Mouse (Mus musculus) heart, embryonic 12.5 days (tissue): ENCODE results near the gene Adarb1. TPM values are rescaled to one million over a fixed set of nuclear protein-coding genes. Genes with fewer than 3 reads are reported as not detected.

Source experiments
- ATAC-seq: fragments of 200-750 bp; cut with Nextera tagmentation; 2 replicates; pipeline ENCODE4 v1.8.0; 2017; ENCODE audit warnings: moderate TSS enrichment, moderate library complexity; ENCODE audit not compliant: insufficient number of reproducible peaks, low FRiP score
- H3K27ac ChIP-seq: fragments of 300-500 bp; sonication (generic); 2 replicates; pipeline ENCODE4 v1.5.1; 2016; ENCODE audit warnings: mild to moderate bottlenecking, moderate library complexity; ENCODE audit not compliant: poor library complexity, severe bottlenecking
- H3K27me3 ChIP-seq: fragments of 300-500 bp; sonication (generic); replicated peaks from 2 replicates; pipeline ENCODE4 v1.6.1; 2016; ENCODE audit warnings: mild to moderate bottlenecking, moderate library complexity
- H3K36me3 ChIP-seq: fragments of 300-500 bp; sonication (generic); 2 replicates; pipeline ENCODE4 v1.6.1; 2016; ENCODE audit warnings: mild to moderate bottlenecking, moderate library complexity
- H3K4me1 ChIP-seq: fragments of 300-500 bp; sonication (generic); replicated peaks from 2 replicates; pipeline ENCODE4 v1.6.1; 2016; ENCODE audit warnings: mild to moderate bottlenecking
- H3K4me2 ChIP-seq: fragments of 300-500 bp; sonication (generic); 2 replicates; pipeline ENCODE4 v1.6.1; 2016; ENCODE audit warnings: mild to moderate bottlenecking, moderate library complexity
- H3K4me3 ChIP-seq: fragments of 300-500 bp; sonication (generic); 2 replicates; pipeline ENCODE4 v1.5.1; 2016; ENCODE audit warnings: mild to moderate bottlenecking
- H3K9ac ChIP-seq: fragments of 300-500 bp; sonication (generic); 2 replicates; pipeline ENCODE4 v1.6.1; 2016; ENCODE audit warnings: mild to moderate bottlenecking, moderate library complexity
- H3K9me3 ChIP-seq: fragments of 300-500 bp; sonication (generic); replicated peaks from 2 replicates; pipeline ENCODE4 v1.6.1; 2016; ENCODE audit warnings: mild to moderate bottlenecking, moderate library complexity
- WGBS: fragments of 180-500 bp; shearing (Covaris S2); methylation state at CpG from one replicate; pipeline ENCODE4 v1.1.7; 2016; 5-methylcytosine and 5-hydroxymethylcytosine counted together
- polyA plus RNA-seq: library from polyadenylated mRNA; unstranded; fragments of >200 nt; fragmentation: Nextera tagmentation; extraction: Ambion mirVana; gene quantifications from 2 replicates; pipeline ENCODE4 v1.2.1, GENCODE M21; 2016

Gene Adarb1
- polyA plus RNA-seq, 1 experiment from 2014 or later, result 13.3 TPM

- no peak overlapping the region for H3K27ac ChIP-seq
- H3K4me1 ChIP-seq, result peaks cover 23% of the 10 kb centered on the region; the same call in 1 of the 2 replicates
- H3K36me3 ChIP-seq, result no peaks in the 10 kb centered on the region
- no peaks in the 10 kb centered on the region for H3K27me3 ChIP-seq
- no peak overlapping the region for H3K4me2 ChIP-seq
- no peak overlapping the region for H3K4me3 ChIP-seq
- no peak for ATAC-seq
- H3K9ac ChIP-seq, result no peak overlapping the region
- 82% methylated on average over 8 of the region's 8 CpGs for WGBS
- H3K9me3 ChIP-seq, result no peaks in the 10 kb centered on the region
These were observed 35.0 kb downstream of the Adarb1 start for GRCm38 (mm10) chr10:77383045-77383444.

- Histone ChIP-seq H3K4me2 (no peak overlapping the region), H3K27me3 (no peaks in the 10 kb centered on the region), H3K36me3 (no peaks in the 10 kb centered on the region), H3K9ac (no peak overlapping the region), H3K9me3 (no peaks in the 10 kb centered on the region), H3K4me3 (no peak overlapping the region), H3K4me1 (peaks cover 12% of the 10 kb centered on the region; the same call in 1 of the 2 replicates), H3K27ac (peak overlapping the region; percentile 42; the same call in 1 of the 2 replicates)
- 44% methylated on average over 2 of the region's 2 CpGs for WGBS
- no peak for ATAC-seq
These were observed 36.9 kb downstream of the Adarb1 start for GRCm38 (mm10) chr10:77381191-77381590.

- Histone ChIP-seq H3K36me3 (no peaks in the 10 kb centered on the region), H3K9me3 (no peaks in the 10 kb centered on the region), H3K27me3 (no peaks in the 10 kb centered on the region), H3K4me3 (no peak overlapping the region), H3K4me1 (peaks cover 10% of the 10 kb centered on the region; the same call in 1 of the 2 replicates), H3K9ac (no peak overlapping the region), H3K27ac (peak overlapping the region; percentile 42; the same call in 1 of the 2 replicates), H3K4me2 (no peak overlapping the region)
- 0 out of 2 replicates have a peak, but pooled peaks have one; percentile 25 for ATAC-seq
- 66% methylated on average over 6 of the region's 6 CpGs for WGBS
These were observed 37.4 kb downstream of the Adarb1 start for GRCm38 (mm10) chr10:77380716-77381115.

GRCm38 (mm10) chr10:77379199-77379598 is 38.9 kb downstream of the Adarb1 start:
- peaks cover 9% of the 10 kb centered on the region; the same call in 1 of the 2 replicates for H3K4me1 ChIP-seq
- no peaks in the 10 kb centered on the region for H3K36me3 ChIP-seq
- H3K27me3 ChIP-seq, result no peaks in the 10 kb centered on the region
- no peak overlapping the region for H3K9ac ChIP-seq
- H3K4me2 ChIP-seq, result no peak overlapping the region
- ATAC-seq, result no peak
- 92% methylated on average over 4 of the region's 4 CpGs for WGBS
- no peak overlapping the region for H3K27ac ChIP-seq
- no peak overlapping the region for H3K4me3 ChIP-seq
- H3K9me3 ChIP-seq, result no peaks in the 10 kb centered on the region

- Histone ChIP-seq H3K4me3 (no peak overlapping the region), H3K4me2 (no peak overlapping the region), H3K9ac (no peak overlapping the region), H3K27ac (peak overlapping the region; percentile 28; the same call in 1 of the 2 replicates), H3K27me3 (no peaks in the 10 kb centered on the region), H3K36me3 (no peaks in the 10 kb centered on the region), H3K9me3 (no peaks in the 10 kb centered on the region), H3K4me1 (peaks cover 23% of the 10 kb centered on the region)
- ATAC-seq, result no peak
- 68% methylated on average over 1 of the region's 1 CpGs for WGBS
These were observed 42.0 kb downstream of the Adarb1 start for GRCm38 (mm10) chr10:77376056-77376455.

- no peaks in the 10 kb centered on the region for H3K27me3 ChIP-seq
- H3K27ac ChIP-seq, result no peak overlapping the region
- no peak overlapping the region for H3K4me2 ChIP-seq
- no peak for ATAC-seq
- no peaks in the 10 kb centered on the region for H3K36me3 ChIP-seq
- no peak overlapping the region for H3K4me3 ChIP-seq
- WGBS, result 97% methylated on average over 1 of the region's 1 CpGs
- no peak overlapping the region for H3K9ac ChIP-seq
- no peaks in the 10 kb centered on the region for H3K9me3 ChIP-seq
- H3K4me1 ChIP-seq, result peaks cover 19% of the 10 kb centered on the region
These were observed 43.1 kb downstream of the Adarb1 start for GRCm38 (mm10) chr10:77374948-77375347.

- WGBS, result 86% methylated on average over 5 of the region's 5 CpGs
- no peak overlapping the region for H3K27ac ChIP-seq
- H3K36me3 ChIP-seq, result no peaks in the 10 kb centered on the region
- ATAC-seq, result no peak
- H3K9me3 ChIP-seq, result no peaks in the 10 kb centered on the region
- H3K9ac ChIP-seq, result no peak overlapping the region
- H3K4me2 ChIP-seq, result no peak overlapping the region
- no peak overlapping the region for H3K4me3 ChIP-seq
- peaks cover 25% of the 10 kb centered on the region for H3K4me1 ChIP-seq
- no peaks in the 10 kb centered on the region for H3K27me3 ChIP-seq
These were observed 43.7 kb downstream of the Adarb1 start for GRCm38 (mm10) chr10:77374407-77374806.

- Histone ChIP-seq H3K27ac (no peak overlapping the region), H3K9ac (no peak overlapping the region), H3K9me3 (no peaks in the 10 kb centered on the region), H3K4me2 (no peak overlapping the region), H3K27me3 (no peaks in the 10 kb centered on the region), H3K36me3 (no peaks in the 10 kb centered on the region), H3K4me1 (peaks cover 40% of the 10 kb centered on the region), H3K4me3 (no peak overlapping the region)
- 75% methylated on average over 5 of the region's 5 CpGs for WGBS
- no peak for ATAC-seq
These were observed 47.9 kb downstream of the Adarb1 start for GRCm38 (mm10) chr10:77370129-77370528.

- H3K27ac ChIP-seq, result no peak overlapping the region
- WGBS, result 66% methylated on average over 6 of the region's 6 CpGs
These were observed 50.1 kb downstream of the Adarb1 start for GRCm38 (mm10) chr10:77367973-77368372.

GRCm38 (mm10) chr10:77366959-77367358 is 51.1 kb downstream of the Adarb1 start:
- H3K27ac ChIP-seq, result no peak overlapping the region
- no peaks in the 10 kb centered on the region for H3K9me3 ChIP-seq
- no peak overlapping the region for H3K4me2 ChIP-seq
- WGBS, result 70% methylated on average over 4 of the region's 4 CpGs
- no peaks in the 10 kb centered on the region for H3K36me3 ChIP-seq
- H3K4me1 ChIP-seq, result peaks cover 29% of the 10 kb centered on the region
- no peak overlapping the region for H3K9ac ChIP-seq
- no peak for ATAC-seq
- H3K27me3 ChIP-seq, result no peaks in the 10 kb centered on the region
- no peak overlapping the region for H3K4me3 ChIP-seq

More at GRCm38 (mm10) chr10:77367973-77368372, 50.1 kb downstream of the Adarb1 start:
- no peak overlapping the region for H3K4me2 ChIP-seq
- H3K4me3 ChIP-seq, result no peak overlapping the region
- no peaks in the 10 kb centered on the region for H3K9me3 ChIP-seq
- H3K27me3 ChIP-seq, result no peaks in the 10 kb centered on the region
- H3K36me3 ChIP-seq, result no peaks in the 10 kb centered on the region
- no peak overlapping the region for H3K9ac ChIP-seq
- H3K4me1 ChIP-seq, result peaks cover 39% of the 10 kb centered on the region
- no peak for ATAC-seq

- Histone ChIP-seq H3K4me1 (peaks cover 32% of the 10 kb centered on the region), H3K9ac (no peak overlapping the region), H3K4me3 (no peak overlapping the region), H3K9me3 (no peaks in the 10 kb centered on the region), H3K27me3 (no peaks in the 10 kb centered on the region), H3K4me2 (no peak overlapping the region), H3K36me3 (no peaks in the 10 kb centered on the region), H3K27ac (no peak overlapping the region)
- no peak for ATAC-seq
- WGBS, result 72% methylated on average over 2 of the region's 2 CpGs
These were observed 52.9 kb downstream of the Adarb1 start for GRCm38 (mm10) chr10:77365212-77365611.

GRCm38 (mm10) chr10:77360486-77360885 is 57.6 kb downstream of the Adarb1 start:
- Histone ChIP-seq H3K27me3 (no peaks in the 10 kb centered on the region), H3K36me3 (peaks cover 4% of the 10 kb centered on the region; the same call in 1 of the 2 replicates), H3K4me2 (0 out of 2 replicates have a peak overlapping the region, but pooled peaks have one; percentile 6), H3K9ac (no peak overlapping the region), H3K4me1 (peaks cover 13% of the 10 kb centered on the region), H3K27ac (peak overlapping the region; percentile 71), H3K9me3 (no peaks in the 10 kb centered on the region), H3K4me3 (no peak overlapping the region)
- peak; percentile 51; the same call in 1 of the 2 replicates for ATAC-seq
- 50% methylated on average over 2 of the region's 2 CpGs for WGBS
